Mouse (Mus musculus) lung, postnatal 4 days (tissue): ENCODE measurements around the gene Mal.
A peak's percentile ranks its signal among the peaks of the same experiment; 100 is the strongest.
"Not testable (repeated sequence)": the region's sequence is repeated elsewhere in the genome, so short reads cannot be mapped to it uniquely, and the experiment has no call there.

ENCODE experiments used
- DNase-seq, 2 experiments: peaks; one replicate each; pipeline ENCODE4 v3.0.0; 2021

Mal gene

DNA sequence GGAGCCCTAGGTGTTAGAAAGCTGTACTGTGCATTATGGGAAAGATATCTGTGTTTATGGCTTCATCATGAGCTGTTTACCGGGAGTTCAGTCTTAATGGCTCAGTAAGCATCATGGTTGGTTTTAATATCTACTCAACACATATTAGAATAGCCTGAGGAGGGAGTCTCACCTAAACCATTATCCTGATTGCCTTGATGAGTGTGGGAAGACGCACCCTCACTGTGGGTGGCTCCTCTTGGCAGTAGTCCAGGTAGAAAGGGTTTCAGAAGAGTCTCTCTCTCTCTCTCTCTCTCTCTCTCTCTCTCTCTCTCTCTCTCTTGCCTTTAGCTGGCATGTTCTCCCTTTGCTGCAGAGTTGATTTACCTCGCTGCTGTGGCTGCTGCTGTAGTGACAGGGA, 34.4 kb downstream of the Mal start:
- no peak for DNase-seq

DNA sequence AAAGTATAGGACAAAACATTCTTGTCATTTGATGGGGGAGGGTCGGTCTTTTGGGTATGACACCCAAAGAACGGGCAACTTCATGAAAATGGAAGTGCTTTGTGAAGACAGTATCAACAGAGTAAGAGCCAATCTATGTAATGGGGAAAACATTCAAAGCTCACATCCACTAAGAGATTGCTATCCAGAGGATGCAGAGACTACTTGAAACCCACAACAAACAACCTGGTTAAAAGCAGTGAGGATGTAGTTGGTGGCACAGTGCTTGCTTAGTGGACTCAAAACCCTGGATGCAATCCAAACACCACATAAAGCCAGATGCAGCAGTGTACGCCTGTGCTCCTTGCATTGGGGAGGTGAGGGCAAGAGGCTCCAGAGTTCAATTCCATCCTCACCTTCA, 37.2 kb downstream of the Mal start:
- no peak for DNase-seq

DNA sequence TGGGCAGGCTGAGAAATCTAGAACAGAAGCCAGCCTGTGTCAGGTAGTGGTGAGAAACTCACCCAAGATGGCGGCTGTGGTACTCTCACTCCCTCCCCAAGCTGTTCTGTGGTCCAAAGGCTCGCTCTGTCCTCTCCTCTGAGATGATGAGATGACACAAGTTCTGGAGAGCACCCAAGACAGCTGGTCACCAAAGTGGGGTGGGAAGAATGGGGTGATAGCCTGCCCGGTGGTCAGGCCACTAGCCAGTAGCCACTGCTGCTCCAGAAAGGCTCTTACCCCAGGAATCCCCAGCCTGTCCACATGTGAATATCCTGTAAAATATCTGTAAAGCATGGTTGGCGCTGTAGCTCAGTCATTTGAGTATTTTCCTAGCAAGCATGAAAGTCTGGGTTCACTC, 44.2 kb downstream of the Mal start:
- no peak for DNase-seq

DNA sequence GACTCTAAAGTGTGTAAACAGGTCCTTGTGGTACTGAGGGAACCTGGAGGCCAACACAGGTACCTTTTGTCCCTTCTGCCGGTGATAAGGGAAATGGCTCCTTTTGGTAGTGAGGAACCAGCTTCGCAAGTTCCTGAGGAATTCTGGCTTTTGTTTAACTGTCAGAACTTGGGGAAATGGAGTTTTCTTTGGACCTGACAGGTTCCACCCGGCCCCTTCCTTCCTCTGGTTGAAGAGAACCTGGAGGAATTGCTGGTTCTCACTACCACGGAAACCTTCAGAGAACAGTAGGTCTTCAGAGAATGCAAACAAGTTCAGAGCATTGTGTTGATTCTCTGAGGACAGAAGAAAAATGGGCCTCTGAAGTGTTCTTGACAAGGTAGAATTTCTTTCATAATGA, 45.1 kb downstream of the Mal start:
- DNase-seq, result no peak

DNA sequence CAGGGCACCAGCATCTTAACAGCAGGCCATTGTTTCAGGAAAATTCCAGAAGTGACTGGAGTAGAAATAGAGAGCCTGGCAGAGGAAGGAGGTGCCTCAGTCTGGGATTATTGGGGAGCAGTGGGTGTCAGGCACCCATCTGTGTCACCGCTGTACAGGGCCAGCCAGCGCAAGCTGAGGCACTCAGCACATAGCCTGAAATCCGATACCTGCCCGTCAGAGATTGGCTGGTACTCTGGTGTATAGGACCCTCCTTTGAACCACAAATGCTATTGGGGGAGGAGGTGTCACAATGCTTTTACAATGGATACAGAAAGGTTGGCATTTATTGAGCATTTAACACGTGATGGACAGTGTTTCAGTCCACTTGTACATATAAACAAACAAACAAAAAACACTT, 47.5 kb downstream of the Mal start:
- DNase-seq, result no peak

DNA sequence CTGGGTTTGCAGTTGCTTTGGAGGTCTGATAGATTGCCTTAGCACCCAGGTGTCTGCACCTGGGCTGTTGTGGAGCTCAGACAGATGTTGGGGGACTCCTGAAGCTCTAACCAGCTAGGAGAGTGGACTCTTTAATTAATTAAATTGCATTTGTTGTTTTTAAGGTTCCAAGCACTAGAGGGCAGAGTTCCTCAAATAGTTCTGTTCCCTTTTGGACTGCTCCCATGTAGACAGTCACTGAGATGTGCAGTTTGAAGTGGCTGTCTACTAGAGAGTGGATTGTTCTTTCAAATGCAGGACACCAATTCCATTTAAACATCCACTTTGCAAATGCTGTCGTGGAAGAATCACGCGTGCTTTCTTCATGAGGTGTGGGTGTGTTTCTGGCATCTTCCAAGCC, 48.3 kb downstream of the Mal start:
- DNase-seq, result no peak

- DNase-seq, result no peak
These were observed 51.3 kb downstream of the Mal start for GRCm38 (mm10) chr2:127605203-127605602.

- not testable (repeated sequence) for DNase-seq
These were observed 53.1 kb downstream of the Mal start for GRCm38 (mm10) chr2:127603383-127603782.

GRCm38 (mm10) chr2:127590840-127591239, 65.7 kb downstream of the Mal start:
- DNase-seq, result no peak

DNA sequence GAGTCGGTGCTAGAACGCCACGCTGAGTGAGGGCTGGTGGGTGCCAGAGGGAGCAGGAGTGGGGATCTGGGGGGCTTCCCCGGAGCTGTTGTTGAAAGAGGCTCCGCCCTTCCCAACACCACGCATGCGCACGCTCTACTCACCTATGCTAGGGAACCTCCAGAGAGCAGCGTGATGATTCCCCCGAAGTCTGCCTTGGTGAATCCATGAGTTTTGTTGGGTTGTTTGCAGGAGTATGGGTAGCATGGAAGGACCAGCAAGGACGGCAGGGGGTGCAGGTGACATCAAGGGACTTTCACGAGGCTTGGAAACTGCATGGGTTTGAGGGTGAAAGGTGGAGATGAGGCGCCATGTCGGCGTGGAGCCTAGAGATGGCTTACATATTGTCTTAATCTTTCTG, 66.3 kb downstream of the Mal start:
- no peak for DNase-seq

- DNase-seq, result no peak
These were observed 67.6 kb downstream of the Mal start for GRCm38 (mm10) chr2:127588897-127589296.

DNA sequence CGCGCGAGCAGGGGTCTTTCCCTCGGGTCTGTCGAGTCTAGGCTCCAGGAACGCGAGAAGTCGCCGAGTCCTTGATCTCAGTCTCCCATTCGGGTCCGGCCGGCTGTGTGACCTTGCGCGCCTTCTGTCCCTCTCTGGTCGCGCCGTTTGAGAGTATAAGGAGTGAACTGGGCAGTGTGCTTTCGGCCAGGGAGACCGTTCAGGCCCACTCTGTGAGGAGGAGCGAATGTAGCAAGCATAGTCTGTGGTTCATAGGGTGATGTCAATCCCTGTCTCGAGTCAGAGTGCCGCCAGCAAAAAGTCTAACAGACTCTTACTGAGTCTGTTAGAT, 69.0 kb downstream of the Mal start:
- no peak for DNase-seq

- peak; percentile 83 to 88 for DNase-seq
These were observed 69.6 kb downstream of the Mal start, which contains the start of the genes Zfp661 and Mrps5 for GRCm38 (mm10) chr2:127586694-127587513. TSS of gene Zfp661 (minus strand) at chr2:127587094. TSS of gene Mrps5 (plus strand) at chr2:127587222.

DNA sequence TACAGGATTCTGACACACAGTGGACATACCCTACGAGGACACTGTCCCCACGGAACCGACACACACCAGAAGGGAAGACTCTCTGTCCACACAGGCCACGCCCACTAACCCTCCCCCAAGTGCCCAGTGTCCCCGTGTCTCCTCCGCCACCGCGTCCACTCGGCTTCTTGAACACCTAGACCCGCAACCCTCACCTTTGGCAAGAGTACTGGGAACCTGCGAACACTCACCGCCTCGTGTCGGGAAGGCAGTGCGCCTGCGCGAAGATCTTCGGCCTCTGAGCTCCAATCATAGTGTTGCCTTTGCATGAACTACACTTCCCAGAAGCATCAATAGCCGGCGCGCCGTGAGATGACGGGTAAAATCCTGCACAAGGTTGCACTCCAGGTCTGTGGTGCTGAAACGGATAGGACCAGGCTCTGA, 72.0 kb downstream of the Mal start:
- peak; percentile 92 to 94 for DNase-seq
